Comparison of ENCODE assay signal across 16 mouse cellular contexts in the genomic region with DNA sequence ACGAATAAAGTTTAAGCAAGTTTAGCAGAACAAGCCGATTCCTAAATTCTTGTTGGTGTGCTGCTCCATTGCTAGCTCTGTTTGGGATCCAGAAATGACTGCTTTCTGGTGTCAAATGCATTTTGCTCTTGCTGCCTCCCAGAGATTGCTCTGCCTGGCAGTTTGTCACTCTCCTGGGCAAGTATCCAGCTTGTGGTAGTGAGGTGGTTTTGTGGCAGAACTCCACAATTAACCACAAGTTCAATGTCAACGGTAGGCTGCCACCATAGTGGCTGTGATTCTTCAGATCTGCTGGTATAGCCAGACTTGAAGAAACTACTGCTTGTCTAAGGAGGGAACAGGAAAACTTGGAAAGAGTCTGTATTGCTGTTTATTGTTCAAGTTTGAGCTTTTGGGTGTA. TPM values are rescaled to one million over a fixed set of nuclear protein-coding genes. Genes with fewer than 3 reads are reported as not detected.
DNase-seq lines count a peak whose midpoint lies in the region; ATAC-seq lines count a peak whose summit lies in the region.
"Had no signal": no experiment of that assay in that cellular context is flagged by ENCODE, and none has a peak within 500 bp of the region (broad histone marks: within the 10 kb centered on the region; RNA-seq: fewer than 3 reads in every experiment).

No protein-coding gene starts in this region.

- no peak for ATAC-seq in kidney, embryonic 15.5 days (replicated peaks; ENCODE audit: low FRiP score)
- ATAC-seq in hindbrain, embryonic 12.5 days (ENCODE audit: low FRiP score) = no peak
- ATAC-seq: lung, postnatal 0 days; midbrain, embryonic 13.5 days had no signal

- H3K4me3 ChIP-seq in kidney, embryonic 15.5 days (replicated peaks) = no peak overlapping the region
- H3K4me3 ChIP-seq in hindbrain, embryonic 12.5 days = no peak overlapping the region
- H3K4me3 ChIP-seq: embryonic facial prominence, embryonic 12.5 days; forebrain, embryonic 12.5 days; limb, embryonic 15.5 days; midbrain, embryonic 13.5 days had no signal

- H3K36me3 ChIP-seq in kidney, embryonic 15.5 days = no peaks in the 10 kb centered on the region
- H3K36me3 ChIP-seq in hindbrain, embryonic 12.5 days = no peaks in the 10 kb centered on the region
- H3K36me3 ChIP-seq: embryonic facial prominence, embryonic 12.5 days; forebrain, embryonic 12.5 days; limb, embryonic 15.5 days; midbrain, embryonic 13.5 days had no signal

- H3K9ac ChIP-seq in kidney, embryonic 15.5 days = no peak overlapping the region
- no peak overlapping the region for H3K9ac ChIP-seq in hindbrain, embryonic 12.5 days
- H3K9ac ChIP-seq: embryonic facial prominence, embryonic 12.5 days; forebrain, embryonic 12.5 days; limb, embryonic 15.5 days; midbrain, embryonic 13.5 days had no signal

- H3K27ac ChIP-seq in kidney, embryonic 15.5 days = no peak overlapping the region
- H3K27ac ChIP-seq in hindbrain, embryonic 12.5 days = no peak overlapping the region
- H3K27ac ChIP-seq: embryonic facial prominence, embryonic 12.5 days; forebrain, embryonic 12.5 days; limb, embryonic 15.5 days; midbrain, embryonic 13.5 days had no signal

- peak; percentile 57 for DNase-seq in adrenal gland, postnatal 10 days
- no peak for DNase-seq in adrenal gland, adult 18-20 months (ENCODE audit: low spot score in 2 of 2)
- DNase-seq in left cerebral cortex, postnatal 4 days = peak; percentile 45
- DNase-seq in left cerebral cortex, adult 18-20 months (ENCODE audit: low spot score in 2 of 2) = no peak
- peak; percentile 87 for DNase-seq in cerebellum, postnatal 10 days
- DNase-seq in lung, postnatal 4 days = no peak
- DNase-seq: heart, postnatal 36 days; kidney, adult 11 months; spleen, adult 18-20 months had no signal

- no peak overlapping the region for H3K4me2 ChIP-seq in kidney, embryonic 15.5 days
- H3K4me2 ChIP-seq in hindbrain, embryonic 12.5 days (replicated peaks) = no peak overlapping the region
- H3K4me2 ChIP-seq: embryonic facial prominence, embryonic 12.5 days; forebrain, embryonic 12.5 days; limb, embryonic 15.5 days; midbrain, embryonic 13.5 days had no signal

- no peaks in the 10 kb centered on the region for H3K27me3 ChIP-seq in kidney, embryonic 15.5 days
- H3K27me3 ChIP-seq in hindbrain, embryonic 12.5 days = no peaks in the 10 kb centered on the region
- H3K27me3 ChIP-seq: embryonic facial prominence, embryonic 12.5 days; forebrain, embryonic 12.5 days; limb, embryonic 15.5 days; midbrain, embryonic 13.5 days had no signal

- H3K9me3 ChIP-seq in kidney, embryonic 15.5 days (replicated peaks) = no peaks in the 10 kb centered on the region
- no peaks in the 10 kb centered on the region for H3K9me3 ChIP-seq in hindbrain, embryonic 12.5 days (replicated peaks)
- H3K9me3 ChIP-seq: embryonic facial prominence, embryonic 12.5 days; forebrain, embryonic 12.5 days; limb, embryonic 15.5 days; midbrain, embryonic 13.5 days had no signal

- H3K4me1 ChIP-seq in kidney, embryonic 15.5 days = no peaks in the 10 kb centered on the region
- no peaks in the 10 kb centered on the region for H3K4me1 ChIP-seq in hindbrain, embryonic 12.5 days
- H3K4me1 ChIP-seq: embryonic facial prominence, embryonic 12.5 days; forebrain, embryonic 12.5 days; limb, embryonic 15.5 days; midbrain, embryonic 13.5 days had no signal

- WGBS in kidney, embryonic 15.5 days = 94% methylated on average over 3 of the region's 3 CpGs
- 96% methylated on average over 3 of the region's 3 CpGs for WGBS in hindbrain, embryonic 12.5 days

- intact Hi-C loops in left cerebral cortex, postnatal 4 days (cut with DNase I) = no loop called here

RNA-seq across cellular contexts. Expression of a gene that starts 13.0 kb away (rescaled TPM):
- total RNA-seq in adrenal gland, postnatal 10 days (2021) = 10 to 100 TPM; 41.6 to 55.3 TPM
- total RNA-seq in adrenal gland, adult 18-20 months (2021) = 10 to 100 TPM; 40.1 to 77.0 TPM
- total RNA-seq in left cerebral cortex, postnatal 4 days (2021) = 10 to 100 TPM; 11.4 to 12.9 TPM
- total RNA-seq in left cerebral cortex, adult 18-20 months (2021) = 1 to 10 TPM; 7.7 to 8.3 TPM
- 5.0 TPM in 2 replicates for polyA plus RNA-seq in kidney, embryonic 15.5 days (2015; fragmentation: Nextera tagmentation; extraction: Ambion mirVana)
- 10.3 and 11.8 TPM in 2 replicates for polyA plus RNA-seq in hindbrain, embryonic 12.5 days (2016; fragmentation: Nextera tagmentation; extraction: Ambion mirVana)

Comparison
In these comparisons a context has a peak if more than half of its experiments do, and no peak if none do; other contexts are left out.
1. DNase-seq: peak in adrenal gland, postnatal 10 days (single experiment), left cerebral cortex, postnatal 4 days (single experiment) and cerebellum, postnatal 10 days (2 of 2); none in adrenal gland, adult 18-20 months (0 of 2), left cerebral cortex, adult 18-20 months (0 of 2) and lung, postnatal 4 days (0 of 2).